Mouse (Mus musculus) G1E (cell line): ENCODE measurements around the gene Sbk1. TPM values are rescaled to one million over a fixed set of nuclear protein-coding genes. Genes with fewer than 3 reads are reported as not detected.
A peak's percentile ranks its signal among the peaks of the same experiment; 100 is the strongest.

Experiments
- ATAC-seq: 2 replicates; pipeline ENCODE4 v1.8.0; 2016; ENCODE audit warnings: mild to moderate bottlenecking; ENCODE audit not compliant: insufficient number of reproducible peaks, poor library complexity, low FRiP score, severe bottlenecking; ENCODE audit errors: extremely low read depth
- DNase-seq: peaks from one replicate; pipeline ENCODE4 v3.0.0; 2012; ENCODE audit warnings: low spot score
- H3K27me3 ChIP-seq: 2 replicates; pipeline ENCODE4 v1.6.1; 2012; ENCODE audit warnings: mild to moderate bottlenecking, low read length, inconsistent platforms; ENCODE audit not compliant: insufficient read depth
- H3K36me3 ChIP-seq: replicated peaks from 2 replicates; pipeline ENCODE3; 2012; ENCODE audit warnings: mild to moderate bottlenecking, inconsistent platforms
- H3K4me1 ChIP-seq: 2 replicates; pipeline ENCODE4 v1.6.1; 2012; ENCODE audit warnings: low read depth, low read length, inconsistent platforms, mixed read lengths; ENCODE audit not compliant: insufficient read depth
- H3K4me3 ChIP-seq: 2 replicates; pipeline ENCODE4 v1.5.1; 2012; ENCODE audit warnings: low read depth, mild to moderate bottlenecking, inconsistent platforms, low read length, moderate library complexity, mixed read lengths
- H3K9me3 ChIP-seq: replicated peaks from 2 replicates; pipeline ENCODE4 v1.6.1; 2012; ENCODE audit warnings: inconsistent platforms
- CTCF ChIP-seq: IDR thresholded peaks from 2 replicates; pipeline ENCODE4 v1.5.1; 2012; ENCODE audit warnings: low read depth, low read length, inconsistent platforms, mixed read lengths
- GATA1 ChIP-seq: IDR thresholded peaks from 2 replicates; pipeline ENCODE4 v1.6.1; 2012; ENCODE audit warnings: borderline replicate concordance, low read length, inconsistent platforms, mixed read lengths
- GATA2 ChIP-seq: IDR thresholded peaks from 2 replicates; pipeline ENCODE4 v1.6.1; 2012; ENCODE audit warnings: low read depth, low read length, inconsistent platforms, borderline replicate concordance
- POLR2AphosphoS5 ChIP-seq: IDR thresholded peaks from 2 replicates; pipeline ENCODE4 v1.6.1; 2012; ENCODE audit warnings: low read depth, low read length, inconsistent platforms; ENCODE audit not compliant: insufficient replicate concordance
- TAL1 ChIP-seq: conservative IDR thresholded peaks from 2 replicates; pipeline ENCODE4 v1.6.1; 2012; ENCODE audit warnings: low read depth, low read length, inconsistent platforms, mixed read lengths
- polyA plus RNA-seq: library from polyadenylated mRNA; stranded (reverse); fragments of >175 nt; gene quantifications from 2 replicates; pipeline ENCODE4 v1.2.3, GENCODE M21; 2012
- total RNA-seq, 2 experiments: library from RNA; stranded (forward) in 1 of 2; stranded (reverse) in 1 of 2; fragments of 200-1000 nt in 1 of 2; fragments of >200 nt in 1 of 2; fragmentation: Nextera tagmentation in 1 of 2; gene quantifications; 2 replicates each; pipeline ENCODE4 v1.2.3; 2014 to 2017

Sbk1 gene
- total and polyA plus RNA-seq, 3 experiments, result 0.31 to 0.33 TPM; not detected in 1

DNA sequence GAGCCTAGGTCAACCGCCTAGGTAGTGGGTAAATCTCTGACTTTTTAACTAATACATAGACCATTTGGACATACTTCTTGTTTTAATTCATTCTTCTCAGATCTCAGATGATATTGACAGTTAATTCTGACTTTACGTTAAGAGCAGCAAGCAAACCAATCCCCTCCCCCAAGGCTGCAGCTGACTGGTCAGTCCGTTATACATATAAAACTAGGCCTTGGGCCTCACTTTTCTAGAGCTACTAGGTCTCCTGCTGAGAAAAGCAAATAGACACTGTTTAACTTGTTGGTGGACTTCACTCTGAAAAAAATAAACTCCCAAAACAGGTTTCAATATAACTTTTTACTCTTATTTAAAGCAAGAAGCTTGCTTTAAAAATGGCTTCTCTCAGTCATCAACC is 37.8 kb upstream of the Sbk1 start:
- Histone ChIP-seq H3K4me3 (no peak overlapping the region), H3K27me3 (peaks cover 39% of the 10 kb centered on the region), H3K9me3 (no peaks in the 10 kb centered on the region), H3K36me3 (no peaks in the 10 kb centered on the region), H3K4me1 (peaks cover 3% of the 10 kb centered on the region; the same call in 1 of the 2 replicates)
- ATAC-seq, result no peak
- TF ChIP-seq GATA2 (no peak), TAL1 (no peak), GATA1 (no peak), POLR2AphosphoS5 (no peak), CTCF (no peak)
- DNase-seq, result no peak

DNA sequence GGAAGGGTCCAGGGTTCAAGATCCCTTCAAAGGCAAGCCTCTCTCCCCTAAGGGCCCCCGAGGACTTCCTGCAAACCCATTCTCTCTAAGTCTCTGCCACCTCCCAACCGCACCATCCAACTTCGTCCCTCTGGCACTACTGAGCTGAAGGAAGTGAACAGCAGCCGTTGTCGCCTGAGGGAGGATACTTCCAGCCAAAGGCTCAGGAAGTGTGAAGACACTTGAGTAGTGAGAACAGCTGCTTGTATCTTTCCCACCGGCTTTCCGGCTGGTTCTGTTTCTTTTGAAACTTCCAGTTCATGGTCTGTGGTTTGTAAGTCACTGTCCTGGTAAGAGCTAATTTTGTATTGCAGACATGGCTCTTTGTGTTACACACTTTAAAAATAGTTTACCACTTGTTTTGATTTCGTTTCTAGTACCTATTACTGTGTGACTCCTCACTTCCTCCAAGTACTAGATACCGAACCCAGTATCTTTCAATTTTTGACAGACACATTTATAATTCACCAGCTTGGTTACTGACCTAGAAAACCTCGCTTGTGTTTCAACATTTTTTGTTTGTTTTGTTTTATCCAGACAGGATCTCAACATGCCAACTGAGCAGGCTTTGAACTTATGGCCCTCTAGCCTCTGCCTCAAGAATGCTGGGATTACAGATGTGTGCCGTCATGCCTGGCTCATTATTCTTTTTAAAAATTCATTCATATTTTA is 36.2 kb upstream of the Sbk1 start:
- Histone ChIP-seq H3K36me3 (no peaks in the 10 kb centered on the region), H3K4me3 (no peak overlapping the region), H3K27me3 (peaks cover 33% of the 10 kb centered on the region), H3K9me3 (no peaks in the 10 kb centered on the region), H3K4me1 (no peaks in the 10 kb centered on the region)
- DNase-seq, result no peak
- ATAC-seq, result no peak
- TF ChIP-seq POLR2AphosphoS5 (no peak), GATA2 (no peak), CTCF (no peak), GATA1 (no peak), TAL1 (no peak)

DNA sequence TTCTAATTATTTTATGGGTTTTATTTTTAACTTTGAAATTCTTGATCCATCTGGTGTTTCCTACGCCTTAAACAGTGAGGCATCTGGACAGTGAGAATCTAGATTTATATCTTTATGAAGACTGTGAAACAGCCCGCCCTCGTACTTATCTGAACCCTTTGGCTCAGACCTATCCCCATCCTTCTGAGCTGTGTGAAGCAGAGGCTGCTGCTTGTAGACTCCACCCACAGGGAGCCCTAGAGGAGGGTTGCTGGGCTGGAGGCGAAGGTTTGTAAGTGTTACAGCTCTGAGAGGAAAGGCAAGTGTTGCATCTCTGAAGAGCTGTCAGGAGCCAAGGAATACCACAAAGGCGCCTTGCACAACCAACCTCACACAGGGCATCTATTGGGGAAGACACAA is 35.6 kb upstream of the Sbk1 start:
- Histone ChIP-seq H3K27me3 (peaks cover 31% of the 10 kb centered on the region), H3K4me1 (no peaks in the 10 kb centered on the region), H3K4me3 (no peak overlapping the region), H3K9me3 (no peaks in the 10 kb centered on the region), H3K36me3 (no peaks in the 10 kb centered on the region)
- no peak for DNase-seq
- TF ChIP-seq POLR2AphosphoS5, result no peak
- no peak for TF ChIP-seq TAL1
- no peak for TF ChIP-seq CTCF
- no peak for TF ChIP-seq GATA1
- no peak for TF ChIP-seq GATA2
- ATAC-seq, result no peak

DNA sequence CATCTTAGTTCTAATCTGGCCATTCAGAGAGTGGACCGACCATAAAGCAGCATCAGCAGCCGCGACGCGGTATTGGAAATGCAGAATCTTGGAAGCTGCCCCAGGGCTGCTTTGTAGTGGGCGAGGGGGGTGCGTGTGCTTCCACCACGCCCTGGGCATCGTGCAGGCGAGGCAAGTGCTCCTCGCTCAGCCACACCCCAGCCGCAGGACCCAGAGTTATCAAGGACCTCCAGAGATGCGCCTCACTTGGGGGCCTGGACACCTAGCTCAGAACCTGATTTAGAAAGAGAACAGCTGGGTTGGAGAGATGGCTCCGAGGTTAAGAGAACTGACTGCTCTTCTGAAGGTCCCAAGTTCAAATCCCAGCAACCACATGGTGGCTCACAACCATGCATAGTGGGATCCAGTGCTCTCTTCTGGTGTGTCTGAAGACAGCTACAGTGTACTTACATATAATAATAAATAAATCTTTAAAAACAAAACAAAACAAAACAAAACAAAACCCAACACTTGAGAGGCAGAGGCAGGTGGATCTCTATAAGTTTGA is 31.5 kb upstream of the Sbk1 start:
- H3K27me3 ChIP-seq, result peaks cover 32% of the 10 kb centered on the region
- H3K36me3 ChIP-seq, result no peaks in the 10 kb centered on the region
- ATAC-seq (no peak), DNase-seq (no peak)
- peaks cover 7% of the 10 kb centered on the region for H3K4me1 ChIP-seq
- H3K9me3 ChIP-seq, result no peaks in the 10 kb centered on the region
- no peak for TF ChIP-seq GATA1
- no peak for TF ChIP-seq POLR2AphosphoS5
- no peak for TF ChIP-seq CTCF
- TF ChIP-seq GATA2, result no peak
- no peak for TF ChIP-seq TAL1
- H3K4me3 ChIP-seq, result no peak overlapping the region

DNA sequence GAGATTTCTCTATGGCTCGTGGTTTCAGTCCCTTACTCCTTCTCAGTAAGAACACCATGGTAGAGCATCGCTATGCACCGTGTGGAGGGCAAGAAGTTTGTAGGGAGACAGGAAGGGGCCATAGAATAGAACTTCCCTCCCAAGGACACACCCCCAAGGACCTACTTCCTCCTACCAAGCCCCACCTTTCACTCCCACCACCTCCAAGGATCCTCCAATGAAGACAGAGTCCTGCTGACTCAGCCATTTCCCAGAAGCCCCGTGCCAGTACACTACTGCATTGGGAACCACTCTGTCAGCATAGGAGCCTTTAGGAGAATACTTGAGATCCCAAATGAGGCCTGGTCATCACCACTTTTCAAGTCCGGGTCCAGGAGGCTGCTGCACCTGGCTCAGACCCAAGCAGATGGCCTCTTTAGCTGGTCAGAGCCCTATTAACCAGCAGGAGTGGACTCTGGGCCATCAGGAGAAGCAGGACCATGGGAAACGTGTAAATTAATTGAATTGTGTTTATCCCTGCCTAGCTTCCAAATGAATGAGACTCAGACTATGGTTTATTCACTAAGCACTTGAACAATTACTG is 28.2 kb upstream of the Sbk1 start:
- peaks cover 32% of the 10 kb centered on the region for H3K27me3 ChIP-seq
- peaks cover 7% of the 10 kb centered on the region for H3K4me1 ChIP-seq
- H3K4me3 ChIP-seq, result no peak overlapping the region
- ATAC-seq (no peak), DNase-seq (peak; percentile 39)
- H3K9me3 ChIP-seq, result no peaks in the 10 kb centered on the region
- TF ChIP-seq POLR2AphosphoS5 (no peak), GATA2 (no peak), TAL1 (no peak), GATA1 (no peak), CTCF (no peak)
- no peaks in the 10 kb centered on the region for H3K36me3 ChIP-seq

DNA sequence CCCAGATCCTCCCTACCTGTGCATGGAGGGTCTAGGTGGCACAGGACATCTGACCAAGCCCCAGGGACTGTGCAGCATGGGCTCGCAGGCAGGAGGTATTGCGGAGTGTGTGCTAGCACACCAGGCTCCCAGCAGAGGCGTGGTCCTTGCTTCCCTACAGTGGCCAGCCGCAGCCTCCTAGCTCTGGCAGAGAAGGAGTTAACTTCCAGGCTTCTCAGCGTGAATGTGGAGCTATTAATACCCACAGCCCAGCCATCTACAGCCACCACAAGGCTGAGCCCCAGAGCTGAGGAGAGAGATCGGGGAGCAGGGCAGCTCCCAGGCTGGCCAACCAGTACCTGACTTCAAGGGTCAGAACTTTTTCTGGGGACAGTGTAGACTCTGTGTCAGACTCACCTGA is 24.3 kb upstream of the Sbk1 start:
- no peak for DNase-seq

More for the DNA sequence above, 24.3 kb upstream of the Sbk1 start:
- Histone ChIP-seq H3K4me1 (peaks cover 10% of the 10 kb centered on the region), H3K4me3 (no peak overlapping the region), H3K36me3 (no peaks in the 10 kb centered on the region), H3K27me3 (peaks cover 47% of the 10 kb centered on the region), H3K9me3 (no peaks in the 10 kb centered on the region)
- no peak for ATAC-seq
- no peak for TF ChIP-seq GATA1
